Mouse (Mus musculus): ENCODE data around the gene Sap18.
"Not testable (repeated sequence)": the region's sequence is repeated elsewhere in the genome, so short reads cannot be mapped to it uniquely, and the experiment has no call there.

Gene Sap18

DNA sequence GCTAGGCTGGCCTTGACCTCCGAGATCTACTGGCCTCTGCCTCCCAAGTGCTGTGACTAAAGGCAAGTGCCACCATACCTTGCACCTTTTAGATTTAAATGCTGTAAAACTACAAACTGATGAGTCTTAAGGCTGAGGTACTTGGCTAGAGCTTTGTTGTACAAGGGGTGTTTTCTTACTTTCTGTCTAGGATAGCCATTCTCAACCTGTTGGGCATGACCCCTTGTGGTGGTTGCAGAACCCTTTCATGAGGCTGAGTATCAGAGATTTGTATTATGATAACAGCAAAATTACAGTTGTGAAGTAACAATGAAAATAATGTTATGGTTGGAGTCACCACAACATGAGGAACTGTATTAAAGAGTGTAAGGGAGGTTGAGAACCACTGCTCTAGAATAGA, 29.3 kb downstream of the Sap18 start:
- DNase-seq, result no peak

GRCm38 (mm10) chr14:57833526-57833925, 35.5 kb downstream of the Sap18 start:
- DNase-seq, result peak; percentile 13 to 52

DNA sequence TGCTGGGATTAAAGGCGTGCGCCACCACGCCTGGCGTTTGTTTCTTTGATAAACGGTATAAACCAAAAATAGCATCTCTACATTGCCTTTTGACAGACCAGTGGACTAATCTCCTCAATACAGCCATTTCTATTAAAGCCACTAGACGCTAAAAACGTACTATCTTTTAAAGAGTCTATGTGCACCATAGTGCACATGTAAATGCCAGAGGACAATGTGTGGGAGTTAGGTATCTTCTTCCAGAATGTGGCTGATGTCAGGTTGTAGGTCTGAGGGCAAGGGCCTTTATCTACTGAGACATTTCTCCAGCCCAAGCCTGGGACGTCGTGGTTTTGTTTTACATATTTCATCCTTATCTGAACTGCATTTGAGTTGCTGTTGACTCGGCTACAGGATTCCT, 37.2 kb downstream of the Sap18 start:
- DNase-seq, result no peak

- DNase-seq, result no peak
These were observed 46.6 kb downstream of the Sap18 start for GRCm38 (mm10) chr14:57844535-57844934.

DNA sequence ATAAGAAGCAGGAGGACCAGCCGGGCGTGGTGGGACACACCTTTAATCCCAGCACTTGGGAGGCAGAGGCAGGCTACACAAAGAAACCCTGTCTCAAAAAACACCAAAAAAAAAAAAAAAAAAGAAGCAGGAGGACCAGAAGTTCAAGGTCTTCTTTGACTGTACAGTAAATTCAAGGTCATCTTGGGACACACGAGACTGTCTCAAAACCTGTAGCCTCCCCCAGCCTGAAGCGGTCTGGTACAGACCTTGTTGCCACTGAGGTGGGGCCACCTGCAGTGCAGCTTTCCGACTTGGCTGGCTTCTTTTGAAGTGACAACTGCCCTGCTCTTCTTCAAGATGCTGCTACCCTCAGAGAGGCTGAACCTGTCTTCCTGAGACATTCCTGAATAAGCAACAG, 50.1 kb downstream of the Sap18 start:
- not testable (repeated sequence) for DNase-seq

DNA sequence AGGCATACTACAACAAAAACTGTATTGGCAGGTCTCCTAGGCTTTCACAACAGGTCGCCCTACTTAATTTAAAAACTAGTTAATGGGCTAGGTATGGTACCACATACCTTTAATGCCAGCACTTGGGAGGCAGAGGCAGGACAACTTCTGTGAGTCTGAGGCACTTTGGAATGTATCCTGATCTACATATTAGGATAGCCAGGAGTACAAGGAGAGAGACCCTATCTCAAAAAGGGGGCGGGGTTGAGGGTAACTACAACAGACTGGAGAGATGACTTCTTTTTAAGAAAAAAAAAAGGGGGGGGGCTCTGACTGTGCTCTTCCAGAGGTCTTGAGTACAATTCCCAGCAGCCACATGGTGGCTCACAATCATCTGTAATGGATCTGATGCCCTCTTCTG, 50.7 kb downstream of the Sap18 start:
- no peak for DNase-seq

DNA sequence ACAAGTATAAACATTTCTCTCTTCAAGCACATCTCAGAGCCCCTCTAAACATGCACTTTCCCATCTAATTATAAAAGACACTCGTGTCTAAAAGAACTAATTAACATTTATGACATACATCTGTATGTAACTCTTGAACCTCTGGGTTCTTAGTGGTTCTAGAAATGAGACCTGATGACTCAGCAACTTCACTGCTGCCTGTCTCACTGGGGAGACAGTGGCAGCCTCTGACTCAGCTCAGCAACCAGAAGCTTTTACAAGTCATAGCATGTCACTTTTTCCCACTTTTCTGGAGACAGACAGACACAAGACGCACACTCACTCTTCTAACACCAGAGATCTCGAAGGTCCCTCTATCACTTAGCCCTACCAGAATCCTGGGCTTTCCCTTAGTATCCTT, 52.4 kb downstream of the Sap18 start:
- DNase-seq, result no peak

GRCm38 (mm10) chr14:57852961-57853360, 55.0 kb downstream of the Sap18 start:
- DNase-seq, result no peak

DNA sequence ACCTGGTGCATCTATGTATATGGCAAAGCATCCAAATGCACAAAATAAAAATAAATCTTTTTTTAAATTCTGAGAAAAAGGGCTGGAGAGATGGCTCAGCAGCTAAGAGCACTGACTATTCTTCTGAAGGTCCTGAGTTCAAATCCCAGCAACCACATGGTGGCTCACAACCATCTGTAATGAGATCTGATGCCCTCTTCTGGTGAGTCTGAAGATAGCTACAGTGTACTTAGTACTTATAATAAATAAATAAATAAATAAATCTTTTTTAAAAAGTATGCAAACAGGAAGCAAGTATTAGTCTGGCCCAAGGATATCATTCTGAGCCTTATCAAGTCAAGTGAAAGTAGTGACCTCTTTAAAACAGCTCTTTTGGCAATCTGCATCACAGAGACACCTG, 58.1 kb downstream of the Sap18 start:
- DNase-seq, result not testable (repeated sequence)
